Mouse (Mus musculus): Measurements from ENCODE around the gene Cars2. TPM values are rescaled to one million over a fixed set of nuclear protein-coding genes. Genes with fewer than 3 reads are reported as not detected.

Cars2 gene
- polyA plus RNA-seq, 1 experiment from 2014 or later = 22.6 TPM

Other genes starting within 250 kb of the Cars2 start
- 21.7 and 24.0 TPM in 2 replicates for gene Col4a2, start 238.0 kb downstream of the Cars2 start, polyA plus RNA-seq (2015; fragmentation: Nextera tagmentation; extraction: Ambion mirVana)
- gene Col4a1, start 238.0 kb downstream of the Cars2 start, polyA plus RNA-seq (2015; fragmentation: Nextera tagmentation; extraction: Ambion mirVana) = 50.8 and 53.5 TPM in 2 replicates
- gene Rab20, start 72.1 kb downstream of the Cars2 start, polyA plus RNA-seq (2015; fragmentation: Nextera tagmentation; extraction: Ambion mirVana) = 0.34 and 0.69 TPM in 2 replicates
- gene Naxd, start 53.3 kb downstream of the Cars2 start, polyA plus RNA-seq (2015; fragmentation: Nextera tagmentation; extraction: Ambion mirVana) = 152 and 158 TPM in 2 replicates
- gene Ing1, start 4.8 kb upstream of the Cars2 start, polyA plus RNA-seq (2015; fragmentation: Nextera tagmentation; extraction: Ambion mirVana) = 43.5 and 47.3 TPM in 2 replicates
- gene Ankrd10, start 85.0 kb upstream of the Cars2 start, polyA plus RNA-seq (2015; fragmentation: Nextera tagmentation; extraction: Ambion mirVana) = 113 and 117 TPM in 2 replicates
- not detected in 2 replicates for gene 1700016D06Rik, start 150.3 kb upstream of the Cars2 start, polyA plus RNA-seq (2015; fragmentation: Nextera tagmentation; extraction: Ambion mirVana)
- gene Arhgef7, start 176.9 kb upstream of the Cars2 start, polyA plus RNA-seq (2015; fragmentation: Nextera tagmentation; extraction: Ambion mirVana) = 58.5 and 61.8 TPM in 2 replicates